Mouse (Mus musculus) liver, embryonic 11.5 days (tissue): ENCODE measurements around the gene Lsm4. TPM values are rescaled to one million over a fixed set of nuclear protein-coding genes. Genes with fewer than 3 reads are reported as not detected.

Experiments
- polyA plus RNA-seq: library from polyadenylated mRNA; unstranded; fragments of >200 nt; fragmentation: Nextera tagmentation; extraction: Ambion mirVana; gene quantifications from 2 replicates; pipeline ENCODE4 v1.2.1, GENCODE M21; 2014

The Lsm4 gene
- polyA plus RNA-seq, 1 experiment from 2014 or later = 357 TPM

Other genes with a start within 250 kb of the Lsm4 start
- 11.3 and 13.1 TPM in 2 replicates for gene Crtc1, start 233.7 kb upstream of the Lsm4 start, polyA plus RNA-seq
- gene Klhl26, start 196.3 kb upstream of the Lsm4 start, polyA plus RNA-seq = 13.0 and 16.8 TPM in 2 replicates
- 0.87 and 1.1 TPM in 2 replicates for gene Tmem59l, start 185.9 kb upstream of the Lsm4 start, polyA plus RNA-seq
- gene Crlf1, start 180.1 kb upstream of the Lsm4 start, polyA plus RNA-seq = 3.8 and 5.4 TPM in 2 replicates
- gene Rex1bd, start 166.5 kb upstream of the Lsm4 start, polyA plus RNA-seq = 113 and 120 TPM in 2 replicates
- 1,024 and 1,077 TPM in 2 replicates for gene Uba52, start 162.4 kb upstream of the Lsm4 start, polyA plus RNA-seq
- 261 and 285 TPM in 2 replicates for gene Fkbp8, start 145.5 kb upstream of the Lsm4 start, polyA plus RNA-seq
- 68.8 and 75.2 TPM in 2 replicates for gene Kxd1, start 145.3 kb upstream of the Lsm4 start, polyA plus RNA-seq
- 20.3 and 20.7 TPM in 2 replicates for gene Ell, start 133.8 kb upstream of the Lsm4 start, polyA plus RNA-seq
- 177 and 188 TPM in 2 replicates for gene Isyna1, start 78.9 kb upstream of the Lsm4 start, polyA plus RNA-seq
- 144 and 173 TPM in 2 replicates for gene Ssbp4, start 64.4 kb upstream of the Lsm4 start, polyA plus RNA-seq
- 4.5 and 5.3 TPM in 2 replicates for gene Lrrc25, start 57.1 kb upstream of the Lsm4 start, polyA plus RNA-seq
- 4.2 and 4.9 TPM in 2 replicates for gene Gdf15, start 40.8 kb upstream of the Lsm4 start, polyA plus RNA-seq
- gene Pgpep1, start 12.9 kb upstream of the Lsm4 start, polyA plus RNA-seq = 33.7 and 34.6 TPM in 2 replicates
- gene Jund, start 25.7 kb downstream of the Lsm4 start, polyA plus RNA-seq = 43.0 and 47.2 TPM in 2 replicates
- gene Iqcn, start 30.2 kb downstream of the Lsm4 start, polyA plus RNA-seq = not detected in 2 replicates
- 0.15 TPM in 1 of 2 replicates, not detected in the other for gene Gm3336, start 45.3 kb downstream of the Lsm4 start, polyA plus RNA-seq
- gene Pde4c, start 50.5 kb downstream of the Lsm4 start, polyA plus RNA-seq = 0.83 and 1.3 TPM in 2 replicates
- 6.3 and 6.9 TPM in 2 replicates for gene Rab3a, start 81.4 kb downstream of the Lsm4 start, polyA plus RNA-seq
- 67.7 and 76.4 TPM in 2 replicates for gene Mpv17l2, start 87.7 kb downstream of the Lsm4 start, polyA plus RNA-seq
- gene Pik3r2, start 103.5 kb downstream of the Lsm4 start, polyA plus RNA-seq = 41.5 and 44.6 TPM in 2 replicates
- 18.2 and 19.3 TPM in 2 replicates for gene Mast3, start 131.8 kb downstream of the Lsm4 start, polyA plus RNA-seq
- gene Il12rb1, start 135.2 kb downstream of the Lsm4 start, polyA plus RNA-seq = 0.10 and 0.25 TPM in 2 replicates
- gene Arrdc2, start 166.5 kb downstream of the Lsm4 start, polyA plus RNA-seq = 13.4 and 14.5 TPM in 2 replicates
- 0.47 and 0.73 TPM in 2 replicates for gene Kcnn1, start 190.0 kb downstream of the Lsm4 start, polyA plus RNA-seq
- gene Ccdc124, start 200.7 kb downstream of the Lsm4 start, polyA plus RNA-seq = 110 and 112 TPM in 2 replicates
- gene Slc5a5, start 219.5 kb downstream of the Lsm4 start, polyA plus RNA-seq = 0.18 and 0.34 TPM in 2 replicates
- gene Rpl18a, start 224.2 kb downstream of the Lsm4 start, polyA plus RNA-seq = 3,876 and 4,144 TPM in 2 replicates
- 48.7 and 49.0 TPM in 2 replicates for gene Map1s, start 232.7 kb downstream of the Lsm4 start, polyA plus RNA-seq